8 mouse cellular contexts compared by ENCODE assay signal in genomic region chr2:64853918-64854317, GRCm38 (mm10).
DNase-seq lines count a peak whose midpoint lies in the region; ATAC-seq and TF ChIP-seq lines count a peak whose summit lies in the region.

No protein-coding gene starts in this region.

- no peak overlapping the region for H3K4me3 ChIP-seq in heart, adult 2 months
- H3K4me3 ChIP-seq in embryonic facial prominence, embryonic 13.5 days, result no peak overlapping the region
- H3K4me3 ChIP-seq in midbrain, embryonic 11.5 days (ENCODE audit: low read depth, low read length), result no peak overlapping the region

- no peak overlapping the region for H3K9ac ChIP-seq in heart, adult 2 months (ENCODE audit: low read depth, low read length)
- no peak overlapping the region for H3K9ac ChIP-seq in embryonic facial prominence, embryonic 13.5 days
- no peak overlapping the region for H3K9ac ChIP-seq in midbrain, embryonic 11.5 days (ENCODE audit: low read length)

- no peaks in the 10 kb centered on the region for H3K79me2 ChIP-seq in heart, adult 2 months (replicated peaks; ENCODE audit: control insufficient read depth, insufficient read depth, low read length)

- peak overlapping the region; percentile 36 for H3K4me2 ChIP-seq in embryonic facial prominence, embryonic 13.5 days
- H3K4me2 ChIP-seq in midbrain, embryonic 11.5 days, result no peak overlapping the region

- no peaks in the 10 kb centered on the region for H3K4me1 ChIP-seq in heart, adult 2 months (ENCODE audit: control insufficient read depth, insufficient read depth, low read length)
- H3K4me1 ChIP-seq in embryonic facial prominence, embryonic 13.5 days, result peaks cover 3% of the 10 kb centered on the region
- no peaks in the 10 kb centered on the region for H3K4me1 ChIP-seq in midbrain, embryonic 11.5 days (ENCODE audit: control insufficient read depth, insufficient read depth, low read length)

- no peak for ATAC-seq in embryonic facial prominence, embryonic 13.5 days (ENCODE audit: insufficient number of reproducible peaks, insufficient read depth, low FRiP score, low TSS enrichment, low read depth)
- peak; percentile 39; the same call in 1 of the 2 replicates for ATAC-seq in midbrain, embryonic 11.5 days (ENCODE audit: low FRiP score)

- TF ChIP-seq POLR2A in heart, adult 2 months (IDR thresholded peaks at IDR 0.05; ENCODE audit: insufficient read depth, low read depth, low read length), result no peak

- DNase-seq in heart, adult 2 months, result peak; percentile 26 to 59
- DNase-seq in heart, adult 11 months, result no peak
- peak; percentile 78 to 85 for DNase-seq in adrenal gland, postnatal 36 days
- peak; percentile 80 for DNase-seq in heart, postnatal 4 days
- peak; percentile 79 for DNase-seq in left cerebral cortex, adult 11 months (ENCODE audit: low spot score)
- peak; percentile 97 for DNase-seq in midbrain, embryonic 11.5 days (ENCODE audit: low spot score, missing footprints)
- DNase-seq in testis, postnatal 10 days (ENCODE audit: low spot score), result peak; percentile 85

- 11% methylated on average over 7 of the region's 7 CpGs for WGBS in heart, adult 2 months
- WGBS in embryonic facial prominence, embryonic 13.5 days, result 10% methylated on average over 7 of the region's 7 CpGs
- 18% methylated on average over 7 of the region's 7 CpGs for WGBS in midbrain, embryonic 11.5 days

- TF ChIP-seq EP300 in heart, adult 2 months (IDR thresholded peaks at IDR 0.05; ENCODE audit: insufficient read depth, low read depth, low read length), result no peak

- H3K27ac ChIP-seq in heart, adult 2 months, result no peak overlapping the region
- H3K27ac ChIP-seq in embryonic facial prominence, embryonic 13.5 days, result no peak overlapping the region
- no peak overlapping the region for H3K27ac ChIP-seq in midbrain, embryonic 11.5 days (ENCODE audit: low read depth, low read length)

- no peaks in the 10 kb centered on the region for H3K36me3 ChIP-seq in heart, adult 2 months (ENCODE audit: control insufficient read depth, insufficient read depth, low read length)
- no peaks in the 10 kb centered on the region for H3K36me3 ChIP-seq in embryonic facial prominence, embryonic 13.5 days
- no peaks in the 10 kb centered on the region for H3K36me3 ChIP-seq in midbrain, embryonic 11.5 days (ENCODE audit: control insufficient read depth, insufficient read depth, low read length)

- TF ChIP-seq CTCF in heart, adult 2 months (IDR thresholded peaks at IDR 0.05), result peak; percentile 88

- H3K27me3 ChIP-seq in heart, adult 2 months (ENCODE audit: control insufficient read depth, insufficient read depth, low read length), result no peaks in the 10 kb centered on the region
- peaks cover 15% of the 10 kb centered on the region; the same call in 1 of the 2 replicates for H3K27me3 ChIP-seq in embryonic facial prominence, embryonic 13.5 days
- no peaks in the 10 kb centered on the region for H3K27me3 ChIP-seq in midbrain, embryonic 11.5 days (ENCODE audit: control insufficient read depth, insufficient read depth, low read length)

- intact Hi-C loops in heart, adult 2 months (cut with DNase I), result no loop called here

- H3K9me3 ChIP-seq in embryonic facial prominence, embryonic 13.5 days, result no peaks in the 10 kb centered on the region
- H3K9me3 ChIP-seq in midbrain, embryonic 11.5 days (ENCODE audit: control insufficient read depth, low read length), result no peaks in the 10 kb centered on the region
